Mouse (Mus musculus): ENCODE measurements around the gene Intu.

GRCm38 (mm10) chr3:40656339-40656738 is 125.3 kb downstream of the Intu start:
- TF ChIP-seq CTCF (IDR thresholded peaks at IDR 0.05; ENCODE audit: borderline replicate concordance, extremely low read depth, insufficient read depth, insufficient read length), result no peak
- TF ChIP-seq POLR2A (IDR thresholded peaks at IDR 0.05; ENCODE audit: borderline replicate concordance, extremely low read depth, insufficient read depth, insufficient read length, poor library complexity, severe bottlenecking), result no peak

Data from brain, embryonic 14.5 days (tissue).